Mouse (Mus musculus): ENCODE results near the gene Bfsp2. TPM values are rescaled to one million over a fixed set of nuclear protein-coding genes. Genes with fewer than 3 reads are reported as not detected.

Bfsp2 gene
- 5.2 and 7.8 TPM in 2 replicates for polyA plus RNA-seq (2012; rRNA removed)

GRCm38 (mm10) chr9:103480044-103480576 is at the start of gene Bfsp2:
Gene Bfsp2 (minus strand): TSS chr9:103480420.

Other genes with a start within 250 kb of the Bfsp2 start
- 19,741 and 21,416 TPM in 2 replicates for gene Trf, start 250.0 kb downstream of the Bfsp2 start, polyA plus RNA-seq (2012; rRNA removed)
- gene 1300017J02Rik, start 175.3 kb downstream of the Bfsp2 start, polyA plus RNA-seq (2012; rRNA removed), result 146 and 160 TPM in 2 replicates
- gene Topbp1, start 175.2 kb downstream of the Bfsp2 start, polyA plus RNA-seq (2012; rRNA removed), result 20.7 and 23.1 TPM in 2 replicates
- 27.5 TPM in 2 replicates for gene Cdv3, start 114.6 kb downstream of the Bfsp2 start, polyA plus RNA-seq (2012; rRNA removed)